Mouse (Mus musculus) cortical plate, adult 2 months (tissue): ENCODE measurements around the gene Glb1. TPM values are rescaled to one million over a fixed set of nuclear protein-coding genes. Genes with fewer than 3 reads are reported as not detected.

Experiments used
- H3K27ac ChIP-seq: fragments of 200-500 bp; 2 replicates; pipeline ENCODE4 v1.5.1; 2012; ENCODE audit warnings: low read length, control low read depth, inconsistent platforms; ENCODE audit not compliant: insufficient read depth
- H3K4me1 ChIP-seq: fragments of 200-500 bp; 2 replicates; pipeline ENCODE4 v1.6.1; 2011; ENCODE audit warnings: low read length; ENCODE audit not compliant: control insufficient read depth, insufficient read depth
- H3K4me3 ChIP-seq: fragments of 200-500 bp; 2 replicates; pipeline ENCODE4 v1.5.1; 2011; ENCODE audit warnings: mild to moderate bottlenecking, low read length, control low read depth; ENCODE audit not compliant: insufficient read depth
- CTCF ChIP-seq: fragments of 200-500 bp; IDR thresholded peaks from 2 replicates; pipeline ENCODE4 v1.5.1; 2011; ENCODE audit warnings: mild to moderate bottlenecking, control low read depth, low read length; ENCODE audit not compliant: insufficient read depth; ENCODE audit errors: extremely low read depth
- POLR2A ChIP-seq: fragments of 200-500 bp; IDR thresholded peaks from 2 replicates; pipeline ENCODE4 v1.6.1; 2011; ENCODE audit warnings: mild to moderate bottlenecking, low read length, control low read depth; ENCODE audit not compliant: insufficient read depth; ENCODE audit errors: extremely low read depth
- polyA plus RNA-seq: library from polyadenylated mRNA; depleted of rRNA; stranded (reverse); fragments of >200 nt; gene quantifications from 2 replicates; pipeline ENCODE4 v1.2.3, GENCODE M21; 2012

The Glb1 gene
- polyA plus RNA-seq, 1 experiment, result 27.0 TPM

DNA sequence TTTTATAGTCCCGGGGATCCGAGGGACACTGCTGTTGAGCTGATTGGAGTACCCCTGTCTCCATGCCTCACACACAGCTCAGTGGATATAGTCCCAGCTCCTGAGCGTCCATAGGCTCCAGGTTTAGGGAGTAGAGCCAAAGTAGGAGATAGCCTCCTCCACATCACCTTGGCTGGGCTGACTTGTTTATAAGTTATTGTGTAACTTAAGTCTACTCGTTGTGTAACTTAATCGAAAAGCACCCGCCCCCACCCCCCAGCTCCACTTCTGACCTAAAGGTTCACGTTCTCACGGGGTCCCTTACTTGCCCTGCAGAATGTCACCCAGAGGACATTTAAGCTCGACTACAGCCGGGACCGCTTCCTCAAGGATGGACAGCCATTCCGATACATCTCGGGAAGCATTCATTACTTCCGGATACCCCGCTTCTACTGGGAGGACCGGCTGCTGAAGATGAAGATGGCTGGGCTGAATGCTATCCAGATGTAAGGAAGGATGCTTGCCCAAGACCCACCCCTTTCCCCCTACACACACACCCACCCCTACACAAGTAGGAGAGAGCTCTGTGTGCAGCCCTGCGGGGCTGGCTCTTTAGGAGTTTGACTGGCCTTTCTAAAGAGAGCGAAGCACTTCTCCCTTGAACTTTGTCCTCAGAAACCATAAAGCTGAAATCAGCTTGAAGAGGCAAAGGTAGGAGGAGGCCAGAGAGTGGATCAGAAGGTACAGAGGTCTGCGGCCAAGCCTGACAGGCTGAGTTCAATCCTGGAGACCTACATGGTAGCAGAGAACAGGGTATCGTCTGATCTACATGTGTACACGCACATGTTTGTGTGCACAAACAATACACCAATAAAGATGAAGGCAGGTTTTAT is 16.0 kb downstream of the Glb1 start:
- TF ChIP-seq POLR2A, result no peak
- TF ChIP-seq CTCF, result no peak
- H3K4me3 ChIP-seq, result no peak overlapping the region

DNA sequence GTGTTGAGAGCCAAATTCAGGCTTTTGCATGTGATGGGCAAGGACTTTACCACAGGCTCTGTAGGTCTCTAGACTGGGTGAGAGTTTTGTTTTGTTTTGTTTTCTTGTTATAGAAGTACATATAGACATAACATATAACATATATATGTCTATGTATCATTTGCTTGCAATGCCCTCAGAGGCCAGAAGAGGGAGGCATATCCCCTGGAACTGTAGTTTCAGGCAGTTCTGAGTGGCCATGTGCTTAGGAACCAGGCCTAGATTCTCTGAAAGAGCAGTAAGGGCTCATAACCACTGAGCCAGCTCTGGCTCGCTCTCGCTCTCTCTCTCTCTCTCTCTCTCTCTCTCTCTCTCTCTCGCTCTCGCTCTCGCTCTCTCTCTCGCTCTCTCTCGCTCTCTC is 17.3 kb downstream of the Glb1 start:
- H3K27ac ChIP-seq, result no peak overlapping the region
- H3K4me1 ChIP-seq, result no peaks in the 10 kb centered on the region
- no peak overlapping the region for H3K4me3 ChIP-seq
- TF ChIP-seq POLR2A (no peak), CTCF (peak; percentile 44)

More for the DNA sequence above, 16.0 kb downstream of the Glb1 start:
- Histone ChIP-seq H3K27ac (no peak overlapping the region), H3K4me1 (no peaks in the 10 kb centered on the region)

DNA sequence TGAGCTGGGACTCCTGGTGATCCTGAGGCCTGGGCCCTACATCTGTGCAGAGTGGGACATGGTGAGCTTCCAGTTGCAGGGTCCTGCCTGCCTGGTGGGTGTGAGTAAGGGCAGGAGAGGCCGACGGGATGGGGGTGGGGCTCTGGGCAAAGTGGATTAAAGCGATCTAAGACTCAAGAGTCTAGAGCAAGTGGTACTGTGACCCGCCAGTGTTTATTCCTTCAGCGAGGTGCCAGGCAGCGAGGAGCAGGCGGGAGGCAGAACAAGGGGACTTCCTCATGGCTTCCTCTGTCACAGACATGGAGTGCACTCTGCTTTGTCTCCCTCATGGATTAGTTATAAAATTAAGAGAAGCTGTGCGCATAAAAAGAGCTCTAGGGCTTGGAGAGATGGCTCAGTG is 19.6 kb downstream of the Glb1 start:
- no peak overlapping the region for H3K4me3 ChIP-seq
- no peak for TF ChIP-seq POLR2A
- TF ChIP-seq CTCF, result no peak
- H3K27ac ChIP-seq, result no peak overlapping the region
- H3K4me1 ChIP-seq, result no peaks in the 10 kb centered on the region

GRCm38 (mm10) chr9:114421045-114421444 is 20.2 kb downstream of the Glb1 start:
- no peak for TF ChIP-seq POLR2A
- no peak for TF ChIP-seq CTCF
- Histone ChIP-seq H3K4me1 (no peaks in the 10 kb centered on the region), H3K4me3 (no peak overlapping the region), H3K27ac (no peak overlapping the region)

DNA sequence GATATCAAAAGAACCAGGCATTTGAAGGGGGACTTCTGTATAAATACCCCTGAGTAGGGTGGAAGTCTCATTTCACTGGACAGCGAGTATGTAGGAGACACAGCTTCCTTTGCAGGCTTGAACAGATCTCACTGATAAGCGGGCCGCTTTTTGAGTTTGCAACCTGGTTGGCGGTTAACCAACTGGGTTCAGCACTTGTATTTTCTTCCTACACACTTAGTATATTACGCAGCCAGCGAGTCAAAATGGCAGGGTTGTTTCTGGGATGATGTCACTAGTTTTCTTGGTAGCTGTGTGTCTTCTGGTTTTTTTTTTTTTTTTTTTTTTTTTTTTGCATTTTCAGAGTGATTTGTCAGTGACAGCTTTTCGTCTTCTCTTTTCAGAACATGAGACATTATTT is 20.9 kb downstream of the Glb1 start:
- no peak overlapping the region for H3K27ac ChIP-seq
- H3K4me3 ChIP-seq, result no peak overlapping the region
- TF ChIP-seq CTCF (no peak), POLR2A (no peak)
- H3K4me1 ChIP-seq, result no peaks in the 10 kb centered on the region

DNA sequence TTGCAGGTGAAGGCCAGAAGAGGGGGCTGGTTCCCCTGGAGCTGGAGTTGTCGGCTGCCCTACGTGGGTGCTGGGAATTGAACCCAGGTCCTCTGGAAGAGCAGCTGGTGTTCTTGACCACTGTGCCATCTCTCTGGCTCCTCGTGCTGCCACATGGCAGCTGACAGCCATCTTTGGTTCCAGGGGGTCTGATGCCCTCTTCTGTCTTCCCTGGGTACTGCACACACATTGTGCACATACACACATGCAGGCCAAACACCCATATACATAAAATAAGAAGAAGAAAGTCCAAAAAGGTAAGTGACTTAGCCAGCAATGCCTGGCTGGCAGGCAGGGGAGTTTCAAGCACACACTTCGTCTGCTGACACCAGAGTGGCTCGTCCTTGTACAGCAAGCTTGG is 24.7 kb downstream of the Glb1 start:
- Histone ChIP-seq H3K27ac (no peak overlapping the region), H3K4me1 (no peaks in the 10 kb centered on the region), H3K4me3 (no peak overlapping the region)
- TF ChIP-seq POLR2A (no peak), CTCF (no peak)

GRCm38 (mm10) chr9:114426201-114426600 is 25.3 kb downstream of the Glb1 start:
- H3K4me3 ChIP-seq, result no peak overlapping the region
- no peak overlapping the region for H3K27ac ChIP-seq

GRCm38 (mm10) chr9:114427425-114427824 is 26.5 kb downstream of the Glb1 start:
- TF ChIP-seq POLR2A, result no peak
- no peak for TF ChIP-seq CTCF
- H3K4me3 ChIP-seq, result no peak overlapping the region
- no peak overlapping the region for H3K27ac ChIP-seq
- no peaks in the 10 kb centered on the region for H3K4me1 ChIP-seq

More at GRCm38 (mm10) chr9:114426201-114426600, 25.3 kb downstream of the Glb1 start:
- TF ChIP-seq CTCF (no peak), POLR2A (no peak)
- no peaks in the 10 kb centered on the region for H3K4me1 ChIP-seq

- no peak overlapping the region for H3K4me3 ChIP-seq
- no peak overlapping the region for H3K27ac ChIP-seq
- TF ChIP-seq CTCF, result no peak
- no peak for TF ChIP-seq POLR2A
- no peaks in the 10 kb centered on the region for H3K4me1 ChIP-seq
Observed at GRCm38 (mm10) chr9:114428103-114428834, 27.4 kb downstream of the Glb1 start.

DNA sequence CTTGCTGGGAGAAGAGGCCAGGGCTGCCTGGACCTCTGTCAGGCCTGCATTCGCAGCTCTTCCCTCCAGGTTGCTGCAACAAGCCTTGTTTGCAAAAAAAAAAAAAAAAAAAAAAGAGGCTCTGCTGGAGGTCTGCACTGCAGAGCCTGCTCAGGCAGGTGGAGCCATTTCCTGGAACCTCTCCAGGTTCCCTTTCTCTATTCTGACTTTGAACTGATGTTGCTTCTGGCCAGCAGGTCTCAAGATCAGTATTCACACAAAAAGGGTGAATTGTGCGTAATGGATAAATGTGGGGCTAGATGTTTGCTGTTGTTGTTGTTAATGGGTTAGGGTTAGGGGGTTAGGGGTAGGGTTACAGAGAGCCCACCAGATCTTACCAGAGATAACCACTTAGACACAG is 34.8 kb downstream of the Glb1 start:
- H3K4me3 ChIP-seq, result no peak overlapping the region
- TF ChIP-seq CTCF (no peak), POLR2A (no peak)
- no peaks in the 10 kb centered on the region for H3K4me1 ChIP-seq
- no peak overlapping the region for H3K27ac ChIP-seq
